Mouse (Mus musculus) layer of hippocampus, adult 9-11 months (tissue): ENCODE results near the gene Nmur2.

ENCODE experiments used
- DNase-seq: peaks from one replicate; pipeline ENCODE4 v3.0.0; 2022

The Nmur2 gene

GRCm38 (mm10) chr11:56040917-56041316 is at the start of gene Nmur2:
TSS of gene Nmur2 (minus strand) at chr11:56041010.
- no peak for DNase-seq

DNA sequence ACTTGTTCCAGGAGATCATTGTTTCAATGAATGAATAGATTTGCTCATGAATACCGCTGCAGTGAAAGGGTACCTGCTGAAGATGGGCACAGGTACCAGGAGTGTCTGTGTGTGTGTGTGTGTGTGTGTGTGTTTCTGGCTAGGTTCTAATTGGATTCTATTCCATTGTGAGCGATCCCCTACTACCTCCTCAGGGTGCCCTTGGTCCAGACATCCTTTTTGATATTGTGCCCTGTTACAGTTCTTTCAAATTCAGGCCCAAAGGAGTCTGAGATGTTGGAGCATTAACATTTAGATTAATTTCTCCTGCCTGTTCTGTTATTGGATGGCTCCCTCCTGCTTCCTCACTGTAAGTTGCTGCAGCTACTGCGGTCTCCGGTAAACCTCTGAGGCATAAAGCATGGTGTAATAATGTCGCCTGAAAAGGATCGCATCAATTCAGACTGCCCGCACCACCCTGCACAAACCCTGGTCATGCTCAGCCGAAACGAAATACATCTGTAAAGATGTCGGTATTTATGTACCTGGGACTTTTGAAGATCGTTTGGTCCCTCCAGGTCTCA is 48.4 kb upstream of the Nmur2 start:
- no peak for DNase-seq

GRCm38 (mm10) chr11:56072131-56072530 is 31.3 kb upstream of the Nmur2 start:
- peak; percentile 37 for DNase-seq

DNA sequence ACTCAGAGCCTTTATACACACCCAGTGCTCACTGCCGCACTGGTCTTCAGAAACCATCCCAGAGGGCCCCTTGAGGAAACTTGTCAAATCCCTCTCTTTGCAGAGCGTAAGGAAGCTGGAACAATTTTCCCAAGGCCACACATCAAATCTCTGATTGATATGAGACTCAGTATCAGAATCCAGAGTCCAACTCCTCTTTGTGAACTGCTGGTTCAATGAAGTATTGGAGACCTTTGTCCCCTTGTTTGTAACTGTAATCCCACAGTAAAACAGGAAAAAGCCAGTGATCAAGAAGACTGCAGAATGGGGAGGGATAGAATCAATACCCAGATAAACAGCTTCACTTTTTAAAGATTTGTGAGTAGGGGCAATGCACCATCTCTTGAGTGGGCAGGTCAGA is 28.8 kb upstream of the Nmur2 start:
- no peak for DNase-seq

DNA sequence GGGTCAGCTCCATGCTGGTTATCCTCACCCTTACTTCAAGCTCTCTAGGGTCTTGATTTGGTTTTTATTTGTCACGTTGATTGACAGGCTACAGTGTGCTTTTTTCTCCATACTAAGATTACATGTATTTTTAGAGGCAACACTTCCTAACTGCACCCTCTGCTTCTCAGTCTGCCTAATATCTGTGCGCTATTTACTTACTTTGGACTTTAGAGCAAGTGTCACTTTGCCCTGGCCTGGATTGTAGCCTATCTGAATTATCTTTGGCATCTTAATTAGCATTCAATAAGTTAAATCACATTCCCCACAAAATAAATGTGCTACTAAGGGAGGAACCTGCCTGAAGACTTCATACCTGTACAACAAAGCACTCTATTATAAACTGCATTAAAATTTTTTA is 24.3 kb upstream of the Nmur2 start:
- no peak for DNase-seq

- no peak for DNase-seq
Measured at GRCm38 (mm10) chr11:56064575-56064974, 23.8 kb upstream of the Nmur2 start.

GRCm38 (mm10) chr11:56059236-56059635 is 18.4 kb upstream of the Nmur2 start:
- no peak for DNase-seq

DNA sequence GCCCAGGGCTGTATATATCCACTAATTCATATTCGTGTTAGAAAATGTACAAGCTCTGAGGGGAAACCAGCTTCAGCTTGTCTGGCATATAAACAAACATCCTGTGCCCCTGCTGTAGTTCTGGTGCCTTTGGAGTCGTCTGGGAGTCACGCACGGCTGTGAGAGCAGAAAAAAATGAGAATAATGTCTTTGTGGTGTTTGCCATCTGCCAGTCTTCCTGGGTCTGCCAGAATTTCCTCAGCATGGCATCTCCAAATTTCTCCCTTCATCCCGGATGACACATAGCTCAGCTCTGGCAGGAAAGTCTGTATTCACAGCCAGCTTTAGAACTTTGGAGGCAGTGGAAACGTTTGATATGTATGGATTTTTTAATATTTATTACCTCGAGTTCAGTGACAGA is 13.6 kb upstream of the Nmur2 start:
- peak; percentile 25 for DNase-seq

DNA sequence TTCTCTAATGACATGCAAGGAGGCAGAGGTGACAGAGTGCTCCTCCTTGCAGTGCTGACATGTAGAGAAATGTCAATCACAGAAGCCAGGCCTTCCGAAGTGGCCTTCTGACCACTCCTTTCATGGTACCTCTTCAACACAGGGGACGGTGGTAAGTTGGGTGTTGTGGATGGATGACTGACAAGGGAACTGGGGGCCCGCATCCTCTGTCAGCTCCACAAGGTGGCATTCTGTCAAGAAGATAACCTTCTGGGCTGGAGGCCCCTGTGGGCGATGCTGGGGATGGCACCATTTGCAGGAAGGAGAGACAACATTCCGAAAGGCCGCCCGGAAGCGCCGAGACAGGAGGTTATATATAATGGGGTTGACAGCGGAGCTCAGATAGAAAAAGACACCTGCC is 14.0 kb downstream of the Nmur2 start:
- DNase-seq = no peak

- DNase-seq = peak; percentile 74
Measured at GRCm38 (mm10) chr11:56025746-56026570, 14.9 kb downstream of the Nmur2 start.

DNA sequence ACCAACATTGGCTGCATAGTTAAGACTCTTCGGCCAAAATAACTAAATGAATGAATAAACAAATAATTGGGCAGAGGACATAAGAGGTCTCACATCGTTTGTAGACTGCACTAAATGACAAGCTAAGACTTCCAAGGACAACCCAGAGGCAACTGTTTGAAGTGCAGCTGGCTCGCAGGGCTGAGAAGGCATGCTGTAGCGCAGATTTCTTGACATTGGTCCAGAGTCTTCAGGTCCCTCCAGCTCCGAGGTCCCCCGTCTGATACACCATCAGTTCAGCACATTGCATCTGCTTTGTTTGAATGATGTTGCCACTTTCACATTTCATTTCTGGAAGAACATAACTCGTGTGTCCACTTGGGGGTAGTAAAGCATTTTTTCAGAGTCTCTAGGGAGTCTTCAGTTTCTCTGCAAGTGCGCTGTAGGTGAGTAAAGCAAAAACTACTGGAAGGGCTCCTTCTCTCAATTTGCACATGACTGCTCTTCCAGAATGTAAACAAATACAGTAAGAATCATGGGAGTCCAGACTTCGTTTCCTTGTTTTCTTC is 27.2 kb downstream of the Nmur2 start:
- no peak for DNase-seq

- DNase-seq = no peak
Measured at GRCm38 (mm10) chr11:56012396-56012795, 28.4 kb downstream of the Nmur2 start.

GRCm38 (mm10) chr11:56008277-56008676 is 32.5 kb downstream of the Nmur2 start:
- DNase-seq = no peak

- no peak for DNase-seq
Measured at GRCm38 (mm10) chr11:55992799-55993198, 48.0 kb downstream of the Nmur2 start.

GRCm38 (mm10) chr11:55992148-55992547 is 48.7 kb downstream of the Nmur2 start:
- DNase-seq = no peak

- no peak for DNase-seq
Measured at GRCm38 (mm10) chr11:55991505-55992066, 49.2 kb downstream of the Nmur2 start.

GRCm38 (mm10) chr11:55984643-55985042 is 56.2 kb downstream of the Nmur2 start:
- DNase-seq = no peak

DNA sequence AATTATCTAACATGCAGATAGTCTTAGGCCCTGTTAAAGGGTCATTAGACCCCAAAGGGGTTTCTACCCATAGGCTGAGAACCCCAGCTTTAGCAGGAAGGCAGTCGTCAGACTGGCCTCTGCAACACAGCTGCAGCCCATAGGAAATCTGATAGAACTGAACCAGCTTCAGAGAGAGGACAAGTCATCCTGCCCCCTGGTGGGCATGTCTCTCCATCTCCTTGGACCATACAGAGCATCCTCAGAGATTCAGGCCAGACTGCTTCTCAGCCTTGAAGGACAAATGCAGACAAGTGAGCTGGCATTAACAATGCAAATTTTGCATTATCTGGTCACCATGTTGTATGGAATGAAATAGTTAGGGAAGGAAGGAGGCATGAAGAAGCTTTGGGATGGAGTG is 59.2 kb downstream of the Nmur2 start:
- no peak for DNase-seq

DNA sequence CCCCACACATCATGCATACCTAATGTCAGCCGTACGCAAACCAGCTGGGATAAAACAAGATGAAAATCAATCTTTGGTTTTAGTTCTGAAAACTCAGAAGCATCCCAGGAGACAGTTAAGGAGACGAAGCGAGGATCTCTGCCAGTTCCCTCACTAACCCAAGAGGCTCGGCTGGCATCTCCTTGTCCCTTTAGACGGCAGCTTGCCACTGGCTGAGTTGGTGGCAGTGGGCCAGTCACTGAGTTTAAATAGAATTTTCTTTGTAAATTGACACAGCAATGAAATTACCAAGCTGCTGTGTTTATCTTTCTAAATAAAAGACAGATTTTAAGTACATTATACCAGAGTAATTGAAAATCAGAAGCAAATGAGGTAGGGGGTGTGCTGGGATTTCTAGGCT is 62.7 kb downstream of the Nmur2 start:
- DNase-seq = no peak
